Mouse (Mus musculus) heart, embryonic 11.5 days (tissue): Measurements from ENCODE around the gene Zfp994. TPM values are rescaled to one million over a fixed set of nuclear protein-coding genes. Genes with fewer than 3 reads are reported as not detected.
A peak's percentile ranks its signal among the peaks of the same experiment; 100 is the strongest.
"Not testable (repeated sequence)": the region's sequence is repeated elsewhere in the genome, so short reads cannot be mapped to it uniquely, and the experiment has no call there.

ENCODE experiments used
- ATAC-seq: fragments of 200-750 bp; cut with Nextera tagmentation; replicated peaks from 2 replicates; pipeline ENCODE4 v1.8.0; 2017; ENCODE audit warnings: moderate library complexity; ENCODE audit not compliant: insufficient number of reproducible peaks, low FRiP score, low TSS enrichment
- H3K27ac ChIP-seq: fragments of 300-500 bp; sonication (generic); 2 replicates; pipeline ENCODE4 v1.5.1; 2014; ENCODE audit warnings: mild to moderate bottlenecking, low read depth, low read length
- H3K27me3 ChIP-seq: fragments of 300-500 bp; sonication (generic); 2 replicates; pipeline ENCODE4 v1.6.1; 2014; ENCODE audit warnings: mild to moderate bottlenecking, low read length, mixed read lengths; ENCODE audit not compliant: control insufficient read depth, insufficient read depth
- H3K36me3 ChIP-seq: fragments of 300-500 bp; sonication (generic); 2 replicates; pipeline ENCODE4 v1.6.1; 2014; ENCODE audit warnings: mild to moderate bottlenecking, low read length, moderate library complexity, mixed read lengths; ENCODE audit not compliant: control insufficient read depth, insufficient read depth
- H3K4me1 ChIP-seq: fragments of 300-500 bp; sonication (generic); 2 replicates; pipeline ENCODE4 v1.6.1; 2014; ENCODE audit warnings: low read length; ENCODE audit not compliant: control insufficient read depth, insufficient read depth
- H3K4me2 ChIP-seq: fragments of 300-500 bp; sonication (generic); 2 replicates; pipeline ENCODE4 v1.6.1; 2014; ENCODE audit warnings: mild to moderate bottlenecking, moderate library complexity
- H3K4me3 ChIP-seq: fragments of 300-500 bp; sonication (generic); 2 replicates; pipeline ENCODE4 v1.5.1; 2014; ENCODE audit warnings: low read depth, low read length
- H3K9ac ChIP-seq: fragments of 300-500 bp; sonication (generic); 2 replicates; pipeline ENCODE4 v1.6.1; 2014; ENCODE audit warnings: mild to moderate bottlenecking, low read depth, low read length, moderate library complexity
- H3K9me3 ChIP-seq: fragments of 300-500 bp; sonication (generic); replicated peaks from 2 replicates; pipeline ENCODE4 v1.6.1; 2016; ENCODE audit warnings: low read length; ENCODE audit not compliant: control insufficient read depth
- WGBS: fragments of 180-500 bp; shearing (Covaris S2); extraction: QIAGEN DNeasy Blood & Tissue Kit; methylation state at CpG from one replicate; pipeline ENCODE4 v1.1.7; 2014; ENCODE audit not compliant: insufficient replicate concordance; 5-methylcytosine and 5-hydroxymethylcytosine counted together
- polyA plus RNA-seq: library from polyadenylated mRNA; unstranded; fragments of >200 nt; fragmentation: Nextera tagmentation; extraction: Ambion mirVana; gene quantifications from 2 replicates; pipeline ENCODE4 v1.2.1, GENCODE M21; 2014

Zfp994 gene
- 2.5 and 3.0 TPM in 2 replicates for polyA plus RNA-seq

- not testable (repeated sequence) for H3K9me3 ChIP-seq, H3K4me1 ChIP-seq, H3K27me3 ChIP-seq, H3K36me3 ChIP-seq
- Histone ChIP-seq H3K4me3 (peak within 1 kb of the TSS; percentile 63), H3K4me2 (peak within 1 kb of the TSS; percentile 58), H3K9ac (peak within 1 kb of the TSS; percentile 72), H3K27ac (peak within 1 kb of the TSS; percentile 64; the same call in 1 of the 2 replicates)
- peak; percentile 99 for ATAC-seq
- 0% methylated on average over 23 of the region's 23 CpGs for WGBS
Measured at GRCm38 (mm10) chr17:22225422-22226012, at the start of gene Zfp994. Zfp994 (minus strand) TSS chr17:22225616.

GRCm38 (mm10) chr17:22230701-22231100 lies 5.3 kb upstream of the Zfp994 start:
- not testable (repeated sequence) for H3K9me3 ChIP-seq, ATAC-seq, H3K27me3 ChIP-seq, H3K4me3 ChIP-seq, H3K36me3 ChIP-seq, H3K9ac ChIP-seq, H3K4me2 ChIP-seq, H3K27ac ChIP-seq, H3K4me1 ChIP-seq
- WGBS: 56% methylated on average over 18 of the region's 19 CpGs

- H3K4me3 ChIP-seq: peak overlapping the region; percentile 63
- not testable (repeated sequence) for H3K9me3 ChIP-seq, H3K27me3 ChIP-seq, H3K4me1 ChIP-seq, H3K36me3 ChIP-seq, H3K27ac ChIP-seq
- WGBS: 7% methylated on average over 3 of the region's 3 CpGs
- H3K9ac ChIP-seq: peak overlapping the region; percentile 72
- peak overlapping the region; percentile 58 for H3K4me2 ChIP-seq
- peak; percentile 81 for ATAC-seq
Measured at GRCm38 (mm10) chr17:22225015-22225414, 401 bp downstream of the Zfp994 start.

GRCm38 (mm10) chr17:22165722-22166294 lies 59.6 kb downstream of the Zfp994 start, which contains the start of gene Zfp947:
Zfp947 (minus strand) TSS chr17:22166190.
- H3K4me1 ChIP-seq, H3K27me3 ChIP-seq, H3K36me3 ChIP-seq, H3K9me3 ChIP-seq: not testable (repeated sequence)
- under 1% methylated on average over 16 of the region's 16 CpGs for WGBS
- H3K4me3 ChIP-seq: peak within 1 kb of the TSS; percentile 55
- H3K27ac ChIP-seq: peak within 1 kb of the TSS; percentile 70
- peak within 1 kb of the TSS; percentile 58 for H3K4me2 ChIP-seq
- peak; percentile 83 for ATAC-seq
- peak within 1 kb of the TSS; percentile 71; the same call in 1 of the 2 replicates for H3K9ac ChIP-seq

GRCm38 (mm10) chr17:22165304-22165703 lies 60.1 kb downstream of the Zfp994 start:
- H3K27me3 ChIP-seq, H3K36me3 ChIP-seq, H3K9me3 ChIP-seq, H3K27ac ChIP-seq, H3K4me1 ChIP-seq: not testable (repeated sequence)
- 8% methylated on average over 3 of the region's 3 CpGs for WGBS
- H3K4me2 ChIP-seq: peak overlapping the region; percentile 58
- peak overlapping the region; percentile 71; the same call in 1 of the 2 replicates for H3K9ac ChIP-seq
- ATAC-seq: peak; percentile 72; the same call in 1 of the 2 replicates
- peak overlapping the region; percentile 55 for H3K4me3 ChIP-seq

- H3K36me3 ChIP-seq, H3K4me1 ChIP-seq, ATAC-seq, H3K9ac ChIP-seq, H3K4me3 ChIP-seq, H3K4me2 ChIP-seq, H3K27me3 ChIP-seq, H3K27ac ChIP-seq, H3K9me3 ChIP-seq: not testable (repeated sequence)
- WGBS: 68% methylated on average over 2 of the region's 4 CpGs
Measured at GRCm38 (mm10) chr17:22153951-22154350, 71.5 kb downstream of the Zfp994 start.

Other genes starting within 250 kb of the Zfp994 start
- gene Zfp947, start 59.4 kb downstream of the Zfp994 start, polyA plus RNA-seq: 2.3 and 3.7 TPM in 2 replicates
- gene CT030661.1, start 89.2 kb upstream of the Zfp994 start, polyA plus RNA-seq: 8.8 and 10.4 TPM in 2 replicates
- gene Zfp944, start 135.8 kb upstream of the Zfp994 start, polyA plus RNA-seq: 8.8 and 10.6 TPM in 2 replicates
- gene Zfp758, start 135.8 kb upstream of the Zfp994 start, polyA plus RNA-seq: 7.5 and 8.4 TPM in 2 replicates
- 11.7 and 11.8 TPM in 2 replicates for gene Zfp946, start 198.6 kb upstream of the Zfp994 start, polyA plus RNA-seq